Mouse (Mus musculus) left cerebral cortex, postnatal 25 days (tissue): ENCODE results near the gene Cox16. TPM values are rescaled to one million over a fixed set of nuclear protein-coding genes. Genes with fewer than 3 reads are reported as not detected.
"Not testable (repeated sequence)": the region's sequence is repeated elsewhere in the genome, so short reads cannot be mapped to it uniquely, and the experiment has no call there.

ENCODE experiments used
- DNase-seq, 2 experiments: peaks; one replicate each; pipeline ENCODE4 v3.0.0; 2022; ENCODE audit warnings: low spot score in 2 of 2, mixed read lengths in 1 of 2
- intact Hi-C: fragments of 180-260 bp; cut with DNase I; formaldehyde crosslinking; loops from one replicate; pipeline ENCODE4 v1.15.1; 2025
- total RNA-seq, 2 experiments: library from RNA; stranded (reverse); gene quantifications; 2 replicates each; pipeline ENCODE4 v1.2.3; 2021

The Cox16 gene
- total RNA-seq = 10 to 100 TPM; 35.2 to 40.7 TPM

GRCm38 (mm10) chr12:81484727-81485191 is at the start of gene Cox16:
TSS of gene Cox16 (minus strand) at chr12:81485127.
- intact Hi-C loops = loop anchor here (1.0 to 5.0 kb wide), 2 partner anchors 48 to 111 kb away; partner anchors contain the start of genes Gm20498, Med6 and Synj2bp
- DNase-seq = peak; percentile 92

GRCm38 (mm10) chr12:81533029-81533419 is 48.1 kb upstream of the Cox16 start:
- no peak for DNase-seq
- intact Hi-C loops = loop anchor here (5.0 to 10.0 kb wide), 2 partner anchors 51 to 338 kb away; no protein-coding TSS in a partner anchor

GRCm38 (mm10) chr12:81532316-81533028 is 47.5 kb upstream of the Cox16 start, which contains the start of the genes Gm20498 and Synj2bp:
TSS of gene Gm20498 (minus strand) at chr12:81532905.
TSS of gene Synj2bp (minus strand) at chr12:81532911.
- intact Hi-C loops = loop anchor here (1.0 to 10.0 kb wide), 3 partner anchors 50 to 338 kb away; partner anchors contain the start of gene Med6
- peak; percentile 87 to 95 for DNase-seq

- DNase-seq = not testable (repeated sequence)
- intact Hi-C loops = loop anchor here (5.0 to 10.0 kb wide), 2 partner anchors 48 to 336 kb away; no protein-coding TSS in a partner anchor
Observed at GRCm38 (mm10) chr12:81530587-81530986, 45.7 kb upstream of the Cox16 start.

- DNase-seq, intact Hi-C loops: not testable (repeated sequence)
Observed at GRCm38 (mm10) chr12:81496906-81497305, 12.0 kb upstream of the Cox16 start.

- DNase-seq = no peak
- intact Hi-C loops = no loop called here
Observed at GRCm38 (mm10) chr12:81490491-81490890, 5.6 kb upstream of the Cox16 start.

GRCm38 (mm10) chr12:81485311-81485710 is 384 bp upstream of the Cox16 start:
- no peak for DNase-seq

GRCm38 (mm10) chr12:81484212-81484611 is 715 bp downstream of the Cox16 start:
- no peak for DNase-seq
- intact Hi-C loops = loop anchor here (1.0 to 5.0 kb wide), 2 partner anchors 48 to 111 kb away; partner anchors contain the start of genes Gm20498, Med6 and Synj2bp

More at GRCm38 (mm10) chr12:81485311-81485710, 384 bp upstream of the Cox16 start:
- intact Hi-C loops = no loop called here

- intact Hi-C loops = loop anchor here (1.0 to 5.0 kb wide), 2 partner anchors 49 to 112 kb away; partner anchors contain the start of genes Gm20498, Med6 and Synj2bp
Observed at GRCm38 (mm10) chr12:81483656-81484055, 1.3 kb downstream of the Cox16 start.

GRCm38 (mm10) chr12:81459051-81459450 is 25.9 kb downstream of the Cox16 start:
- intact Hi-C loops, DNase-seq: not testable (repeated sequence)

More at GRCm38 (mm10) chr12:81483656-81484055, 1.3 kb downstream of the Cox16 start:
- DNase-seq = peak in 1 of 2 experiments; percentile 24

- intact Hi-C loops, DNase-seq: not testable (repeated sequence)
Observed at GRCm38 (mm10) chr12:81438985-81439384, 45.9 kb downstream of the Cox16 start.

GRCm38 (mm10) chr12:81434778-81435177 is 50.1 kb downstream of the Cox16 start:
- intact Hi-C loops = not testable (repeated sequence)

GRCm38 (mm10) chr12:81421846-81422245 is 63.1 kb downstream of the Cox16 start, which contains the start of gene Adam4:
TSS of gene Adam4 (minus strand) at chr12:81421946.
- DNase-seq = no peak
- intact Hi-C loops = no loop called here

More at GRCm38 (mm10) chr12:81434778-81435177, 50.1 kb downstream of the Cox16 start:
- DNase-seq = not testable (repeated sequence)

GRCm38 (mm10) chr12:81413211-81413610 is 71.7 kb downstream of the Cox16 start:
- intact Hi-C loops = no loop called here
- DNase-seq = peak in 1 of 2 experiments; percentile 69

- intact Hi-C loops = no loop called here
- no peak for DNase-seq
Observed at GRCm38 (mm10) chr12:81408966-81409365, 76.0 kb downstream of the Cox16 start.

GRCm38 (mm10) chr12:81402187-81402586 is 82.7 kb downstream of the Cox16 start:
- peak; percentile 74 to 83 for DNase-seq
- intact Hi-C loops = loop anchor here (1.0 kb wide), 2 partner anchors 203 to 420 kb away; no protein-coding TSS in a partner anchor

GRCm38 (mm10) chr12:81379364-81379763 is 105.6 kb downstream of the Cox16 start, which contains the start of gene Gm4787:
TSS of gene Gm4787 (minus strand) at chr12:81379464.
- DNase-seq, intact Hi-C loops: not testable (repeated sequence)

GRCm38 (mm10) chr12:81333841-81334240 is 151.1 kb downstream of the Cox16 start:
- intact Hi-C loops = loop anchor here (5.0 kb wide), 1 partner anchor 127 kb away; no protein-coding TSS in a partner anchor

GRCm38 (mm10) chr12:81332875-81333421 is 152.0 kb downstream of the Cox16 start, which contains the start of gene Slc8a3:
TSS of gene Slc8a3 (minus strand) at chr12:81333180.
- intact Hi-C loops = loop anchor here (5.0 kb wide), 1 partner anchor 126 kb away; no protein-coding TSS in a partner anchor

More at GRCm38 (mm10) chr12:81333841-81334240, 151.1 kb downstream of the Cox16 start:
- DNase-seq = no peak

More at GRCm38 (mm10) chr12:81332875-81333421, 152.0 kb downstream of the Cox16 start, which contains the start of gene Slc8a3:
- DNase-seq = peak; percentile 64 to 81
